Mouse (Mus musculus) heart, adult 2 months (tissue): ENCODE results near the gene Zfp607b. TPM values are rescaled to one million over a fixed set of nuclear protein-coding genes. Genes with fewer than 3 reads are reported as not detected.
A peak's percentile ranks its signal among the peaks of the same experiment; 100 is the strongest.

Source experiments
- DNase-seq, 2 experiments: peaks; one replicate each; pipeline ENCODE4 v3.0.0; 2021
- H3K27ac ChIP-seq: fragments of 200-600 bp; 2 replicates; pipeline ENCODE4 v1.8.1; 2022
- H3K27me3 ChIP-seq: fragments of 200-500 bp; 2 replicates; pipeline ENCODE4 v1.6.1; 2012; ENCODE audit warnings: mild to moderate bottlenecking, low read length, inconsistent platforms, mixed read lengths; ENCODE audit not compliant: control insufficient read depth, insufficient read depth
- H3K36me3 ChIP-seq: fragments of 200-500 bp; 2 replicates; pipeline ENCODE4 v1.6.1; 2012; ENCODE audit warnings: low read length, inconsistent platforms; ENCODE audit not compliant: control insufficient read depth, insufficient read depth
- H3K4me1 ChIP-seq: fragments of 200-500 bp; 2 replicates; pipeline ENCODE4 v1.6.1; 2011; ENCODE audit warnings: low read length; ENCODE audit not compliant: control insufficient read depth, insufficient read depth
- H3K4me3 ChIP-seq: fragments of 200-600 bp; 2 replicates; pipeline ENCODE4 v1.8.1; 2022
- H3K79me2 ChIP-seq: fragments of 200-500 bp; replicated peaks from 2 replicates; pipeline ENCODE4 v1.6.1; 2012; ENCODE audit warnings: mild to moderate bottlenecking, inconsistent platforms, low read length, moderate library complexity, mixed read lengths; ENCODE audit not compliant: control insufficient read depth, insufficient read depth
- H3K9ac ChIP-seq: fragments of 200-500 bp; 2 replicates; pipeline ENCODE4 v1.6.1; 2012; ENCODE audit warnings: low read depth, mild to moderate bottlenecking, control low read depth, inconsistent platforms, low read length, mixed read lengths
- CTCF ChIP-seq: fragments of 200-600 bp; IDR thresholded peaks from 2 replicates; pipeline ENCODE4 v1.8.1; 2022; ENCODE audit warnings: antibody characterized with exemption, mild to moderate bottlenecking, moderate library complexity
- EP300 ChIP-seq: fragments of 200-500 bp; IDR thresholded peaks from 2 replicates; pipeline ENCODE4 v1.6.1; 2011; ENCODE audit warnings: low read depth, low read length, control low read depth; ENCODE audit not compliant: insufficient read depth
- POLR2A ChIP-seq: fragments of 200-500 bp; IDR thresholded peaks from 2 replicates; pipeline ENCODE4 v1.6.1; 2011; ENCODE audit warnings: mild to moderate bottlenecking, low read depth, low read length, control low read depth; ENCODE audit not compliant: insufficient read depth
- WGBS: fragments of 180-500 bp; shearing (Covaris S2); methylation state at CpG from one replicate; pipeline ENCODE4 v1.1.7; 2018; 5-methylcytosine and 5-hydroxymethylcytosine counted together
- intact Hi-C: fragments of 180-260 bp; cut with DNase I; formaldehyde crosslinking; loops from one replicate; pipeline ENCODE4 v1.15.1; 2025
- polyA plus RNA-seq: library from polyadenylated mRNA; depleted of rRNA; stranded (reverse); fragments of >200 nt; gene quantifications from 2 replicates; pipeline ENCODE4 v1.2.3, GENCODE M21; 2012
- total RNA-seq, 2 experiments: library from RNA; stranded (reverse); gene quantifications; 2 replicates each; pipeline ENCODE4 v1.2.3; 2021

Gene Zfp607b
- total and polyA plus RNA-seq, 3 experiments, result 0.20 to 0.52 (median 0.42) TPM

- TF ChIP-seq EP300, result no peak
- TF ChIP-seq CTCF, result peak; percentile 76
- TF ChIP-seq POLR2A, result no peak
- Histone ChIP-seq H3K9ac (no peak overlapping the region), H3K4me3 (no peak overlapping the region), H3K27ac (no peak overlapping the region), H3K27me3 (no peaks in the 10 kb centered on the region), H3K4me1 (no peaks in the 10 kb centered on the region), H3K36me3 (no peaks in the 10 kb centered on the region), H3K79me2 (no peaks in the 10 kb centered on the region)
- WGBS, result 39% methylated on average over 12 of the region's 12 CpGs
- DNase-seq, result peak in 1 of 2 experiments; percentile 13
- intact Hi-C loops, result loop anchor here (2.0 to 5.0 kb wide), 3 partner anchors 35 to 206 kb away; partner anchors contain the start of gene Ttc9b
Observed at GRCm38 (mm10) chr7:27725566-27726538, 36.7 kb downstream of the Zfp607b start.

GRCm38 (mm10) chr7:27727471-27727870 lies 38.3 kb downstream of the Zfp607b start:
- H3K9ac ChIP-seq, result no peak overlapping the region
- WGBS, result 32% methylated on average over 2 of the region's 2 CpGs
- H3K4me1 ChIP-seq, result no peaks in the 10 kb centered on the region
- no peak for TF ChIP-seq EP300
- H3K4me3 ChIP-seq, result no peak overlapping the region
- no peak overlapping the region for H3K27ac ChIP-seq
- no peak for DNase-seq
- H3K36me3 ChIP-seq, result no peaks in the 10 kb centered on the region
- H3K27me3 ChIP-seq, result no peaks in the 10 kb centered on the region
- intact Hi-C loops, result loop anchor here (5.0 kb wide), 2 partner anchors 75 to 205 kb away; partner anchors contain the start of gene Ttc9b
- no peaks in the 10 kb centered on the region for H3K79me2 ChIP-seq

- under 1% methylated on average over 35 of the region's 35 CpGs for WGBS
- Histone ChIP-seq H3K27me3 (no peaks in the 10 kb centered on the region), H3K79me2 (0 out of 2 replicates have a peak, but pooled peaks cover 2% of the 10 kb centered on the region), H3K9ac (peak within 1 kb of the TSS; percentile 85), H3K27ac (peak within 1 kb of the TSS; percentile 77), H3K4me1 (no peaks in the 10 kb centered on the region; the same call in 1 of the 2 replicates), H3K36me3 (no peaks in the 10 kb centered on the region), H3K4me3 (peak within 1 kb of the TSS; percentile 69)
- intact Hi-C loops, result loop anchor here (5.0 kb wide), 1 partner anchor 71 kb away; no protein-coding TSS in a partner anchor
- peak; percentile 87 to 88 for DNase-seq
- TF ChIP-seq EP300, result peak; percentile 26; the same call in 1 of the 2 replicates
- peak; percentile 94 for TF ChIP-seq POLR2A
- peak; percentile 68 for TF ChIP-seq CTCF
Observed at GRCm38 (mm10) chr7:27731281-27731883, 42.2 kb downstream of the Zfp607b start, which contains the start of gene Zfp60. TSS of gene Zfp60 (plus strand) at chr7:27731389.

GRCm38 (mm10) chr7:27731946-27732345 lies 42.8 kb downstream of the Zfp607b start:
- peak overlapping the region; percentile 85 for H3K9ac ChIP-seq
- no peak for DNase-seq
- H3K27ac ChIP-seq, result peak overlapping the region; percentile 77
- TF ChIP-seq EP300 (no peak), POLR2A (no peak), CTCF (no peak)
- intact Hi-C loops, result loop anchor here (5.0 kb wide), 1 partner anchor 70 kb away; no protein-coding TSS in a partner anchor
- no peaks in the 10 kb centered on the region for H3K27me3 ChIP-seq
- H3K4me1 ChIP-seq, result no peaks in the 10 kb centered on the region; the same call in 1 of the 2 replicates
- 0 out of 2 replicates have a peak, but pooled peaks cover 2% of the 10 kb centered on the region for H3K79me2 ChIP-seq
- H3K36me3 ChIP-seq, result no peaks in the 10 kb centered on the region
- peak overlapping the region; percentile 69 for H3K4me3 ChIP-seq
- 11% methylated on average over 12 of the region's 12 CpGs for WGBS

- DNase-seq, result no peak
- Histone ChIP-seq H3K27me3 (no peaks in the 10 kb centered on the region), H3K36me3 (no peaks in the 10 kb centered on the region), H3K4me3 (no peak overlapping the region), H3K9ac (no peak overlapping the region), H3K79me2 (0 out of 2 replicates have a peak, but pooled peaks cover 2% of the 10 kb centered on the region), H3K4me1 (no peaks in the 10 kb centered on the region; the same call in 1 of the 2 replicates), H3K27ac (no peak overlapping the region)
- no peak for TF ChIP-seq CTCF
- intact Hi-C loops, result loop anchor here (5.0 kb wide), 1 partner anchor 70 kb away; no protein-coding TSS in a partner anchor
- WGBS, result 87% methylated on average over 6 of the region's 6 CpGs
Observed at GRCm38 (mm10) chr7:27732508-27732907, 43.4 kb downstream of the Zfp607b start.
